10 mouse cellular contexts compared by ENCODE assay signal in genomic region chr13:36448565-36448964, GRCm38 (mm10).
"Had no signal": no experiment of that assay in that cellular context is flagged by ENCODE, and none has a peak within 500 bp of the region (broad histone marks: within the 10 kb centered on the region; RNA-seq: fewer than 3 reads in every experiment).

No protein-coding gene starts in this region.

- H3K36me3 ChIP-seq: limb, embryonic 15.5 days; liver, embryonic 12.5 days; lung, embryonic 15.5 days; midbrain, embryonic 13.5 days; neural tube, embryonic 13.5 days had no signal

- H3K4me1 ChIP-seq: liver, embryonic 12.5 days had no signal

- ATAC-seq: liver, embryonic 12.5 days; midbrain, embryonic 13.5 days had no signal

- H3K4me3 ChIP-seq: limb, embryonic 15.5 days; liver, embryonic 12.5 days; lung, embryonic 15.5 days; midbrain, embryonic 13.5 days; neural tube, embryonic 13.5 days had no signal

- H3K27me3 ChIP-seq: limb, embryonic 15.5 days; liver, embryonic 12.5 days; lung, embryonic 15.5 days; midbrain, embryonic 13.5 days had no signal

- H3K9ac ChIP-seq: limb, embryonic 15.5 days; liver, embryonic 12.5 days; lung, embryonic 15.5 days; midbrain, embryonic 13.5 days; neural tube, embryonic 13.5 days had no signal

- DNase-seq: kidney, postnatal 10 days; right cerebral cortex, adult 18-20 months; right cerebral cortex, postnatal 25 days; thymus, postnatal 36 days had no signal

- H3K9me3 ChIP-seq: limb, embryonic 15.5 days; liver, embryonic 12.5 days; lung, embryonic 15.5 days; midbrain, embryonic 13.5 days; neural tube, embryonic 13.5 days had no signal

- H3K4me2 ChIP-seq: limb, embryonic 15.5 days; liver, embryonic 12.5 days; lung, embryonic 15.5 days; midbrain, embryonic 13.5 days; neural tube, embryonic 13.5 days had no signal

- H3K27ac ChIP-seq: limb, embryonic 15.5 days; liver, embryonic 12.5 days; lung, embryonic 15.5 days; macrophage; midbrain, embryonic 13.5 days; neural tube, embryonic 13.5 days had no signal
